Mouse (Mus musculus) A20 (cell line): ENCODE results near the gene Fancc.
"Not testable (repeated sequence)": the region's sequence is repeated elsewhere in the genome, so short reads cannot be mapped to it uniquely, and the experiment has no call there.

Experiments used
- DNase-seq: peaks from one replicate; pipeline ENCODE4 v3.0.0-alpha.2; 2011; ENCODE audit warnings: low read depth, low spot score

Gene Fancc

GRCm38 (mm10) chr13:63353312-63353711 is 143.8 kb downstream of the Fancc start:
- DNase-seq = not testable (repeated sequence)

DNA sequence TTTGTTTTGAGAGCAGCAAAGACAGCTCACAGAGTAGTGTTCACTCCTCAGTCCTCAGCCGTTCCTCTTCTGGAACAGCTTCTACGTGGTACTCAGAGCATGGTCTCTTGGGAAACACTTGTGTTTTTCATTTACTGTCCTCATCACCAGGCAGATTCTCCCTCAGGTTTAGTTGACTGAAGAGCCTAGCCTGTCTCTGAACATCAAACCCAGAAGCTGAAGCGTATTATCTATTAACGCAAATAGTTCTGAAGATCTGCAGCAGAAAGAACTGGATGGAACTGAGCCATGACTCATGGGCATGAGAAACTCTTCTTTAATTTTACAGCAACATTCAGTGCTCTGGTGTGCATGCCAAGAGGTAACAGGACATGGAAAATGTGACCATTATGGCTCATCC is 147.0 kb downstream of the Fancc start:
- no peak for DNase-seq

GRCm38 (mm10) chr13:63347639-63348038 is 149.4 kb downstream of the Fancc start:
- no peak for DNase-seq

DNA sequence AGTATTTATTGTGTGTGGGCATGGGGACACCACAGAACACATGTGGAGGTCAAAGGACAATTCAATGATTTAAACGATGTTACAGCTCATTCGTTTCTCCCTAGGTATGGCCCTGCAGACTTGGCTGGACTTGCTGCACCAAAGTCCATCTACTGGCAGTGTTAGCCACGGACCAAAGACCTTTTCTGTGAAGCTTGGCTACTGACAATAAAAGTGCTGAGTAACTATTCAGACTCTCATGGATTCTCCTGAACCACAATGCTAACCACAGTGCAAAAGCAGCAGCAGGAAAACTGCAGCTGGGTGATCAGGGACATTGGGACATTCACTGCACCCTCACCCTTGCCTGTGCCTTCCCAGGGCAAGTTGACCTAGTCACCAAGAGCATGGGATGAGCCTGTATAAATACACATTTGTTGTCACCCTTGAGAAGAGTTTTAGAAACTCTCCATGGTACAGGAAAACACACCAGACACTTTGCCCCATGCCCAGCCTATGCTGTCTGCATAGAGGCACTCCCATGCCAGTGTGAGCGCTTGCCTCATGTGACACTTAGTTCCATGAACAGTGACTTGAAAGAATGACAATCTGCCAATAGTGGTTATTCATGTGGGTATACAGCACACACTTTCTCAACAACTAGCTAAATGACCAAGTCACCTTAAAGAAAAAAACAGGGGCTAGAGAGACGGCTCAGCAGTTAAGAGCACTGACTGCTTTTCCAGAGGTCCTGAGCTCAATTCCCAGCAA is 151.4 kb downstream of the Fancc start:
- no peak for DNase-seq

- DNase-seq = peak; percentile 62
Observed at GRCm38 (mm10) chr13:63344481-63344880, 152.6 kb downstream of the Fancc start.

DNA sequence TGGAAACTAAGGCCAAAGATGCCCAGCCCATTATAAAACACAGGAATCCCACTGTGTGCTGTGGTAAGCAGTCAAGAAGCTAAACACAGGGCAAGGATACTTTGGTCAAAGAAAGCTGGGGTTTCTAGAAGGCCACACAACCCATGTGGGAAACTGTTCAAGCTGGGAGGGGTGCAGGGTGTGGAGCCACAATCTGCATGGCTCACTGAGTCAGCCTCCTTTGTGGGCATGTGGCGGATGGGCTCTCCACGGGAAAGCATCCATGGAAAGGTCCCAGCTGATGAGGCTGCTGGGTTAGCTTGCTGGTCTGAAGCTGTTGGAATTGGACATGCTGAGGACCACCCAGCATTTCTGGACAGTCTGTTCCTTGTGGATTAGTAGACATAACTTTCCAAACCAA is 154.3 kb downstream of the Fancc start:
- no peak for DNase-seq

DNA sequence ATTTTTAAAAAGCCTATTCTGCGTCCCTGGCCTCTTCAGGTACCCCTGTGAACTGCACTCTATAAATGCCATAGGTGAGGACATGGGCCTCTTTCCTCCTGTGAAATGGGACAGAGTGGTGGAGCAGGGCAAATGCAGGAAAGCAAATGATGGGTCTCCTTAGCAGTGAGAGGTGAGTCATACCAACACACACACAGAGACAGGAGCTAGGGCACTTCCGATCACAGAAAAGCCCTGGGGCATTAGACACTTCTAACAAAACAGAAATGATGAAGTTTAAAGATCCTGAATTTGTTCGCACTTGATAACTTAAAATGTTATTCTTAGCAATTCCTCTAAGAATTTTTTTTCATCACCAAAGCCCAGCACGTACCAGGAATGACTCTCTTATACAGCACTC is 157.1 kb downstream of the Fancc start:
- DNase-seq = no peak

DNA sequence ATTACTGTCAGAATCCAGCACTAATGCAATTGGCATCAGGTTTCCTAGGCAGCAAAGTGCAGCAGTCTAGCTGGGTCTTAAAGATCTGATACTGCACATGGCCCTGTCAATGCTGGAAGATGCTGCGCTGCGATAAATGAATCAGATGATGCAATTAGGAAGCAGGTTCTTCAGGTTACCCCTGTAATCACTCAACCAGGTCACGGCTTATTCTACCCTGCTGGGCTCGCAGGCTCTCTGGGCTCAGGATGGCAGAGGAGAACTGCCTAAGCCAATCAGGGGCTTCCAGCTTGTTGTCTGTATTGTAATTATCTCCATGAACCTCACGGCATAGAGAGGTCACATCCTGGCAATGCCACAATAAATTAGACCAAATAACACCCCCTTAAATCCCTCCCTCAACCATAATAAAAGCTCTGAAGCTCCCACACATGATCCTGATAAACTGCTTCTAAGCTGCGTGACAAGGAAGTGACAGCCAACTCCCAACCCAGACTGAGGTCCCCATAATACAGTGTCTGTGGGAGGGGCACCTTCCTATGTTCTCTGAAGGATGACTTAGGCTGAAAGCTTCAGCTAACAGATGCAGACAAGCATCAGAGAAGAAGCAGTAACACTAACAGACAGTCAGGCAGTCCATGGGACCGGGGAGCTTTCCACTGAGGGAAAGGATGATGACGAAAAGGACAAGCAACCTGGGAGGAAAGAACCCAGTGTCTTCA is 159.7 kb downstream of the Fancc start:
- no peak for DNase-seq

GRCm38 (mm10) chr13:63336335-63336734 is 160.7 kb downstream of the Fancc start:
- DNase-seq = no peak

GRCm38 (mm10) chr13:63335421-63336134 is 161.5 kb downstream of the Fancc start:
- DNase-seq = peak; percentile 49

DNA sequence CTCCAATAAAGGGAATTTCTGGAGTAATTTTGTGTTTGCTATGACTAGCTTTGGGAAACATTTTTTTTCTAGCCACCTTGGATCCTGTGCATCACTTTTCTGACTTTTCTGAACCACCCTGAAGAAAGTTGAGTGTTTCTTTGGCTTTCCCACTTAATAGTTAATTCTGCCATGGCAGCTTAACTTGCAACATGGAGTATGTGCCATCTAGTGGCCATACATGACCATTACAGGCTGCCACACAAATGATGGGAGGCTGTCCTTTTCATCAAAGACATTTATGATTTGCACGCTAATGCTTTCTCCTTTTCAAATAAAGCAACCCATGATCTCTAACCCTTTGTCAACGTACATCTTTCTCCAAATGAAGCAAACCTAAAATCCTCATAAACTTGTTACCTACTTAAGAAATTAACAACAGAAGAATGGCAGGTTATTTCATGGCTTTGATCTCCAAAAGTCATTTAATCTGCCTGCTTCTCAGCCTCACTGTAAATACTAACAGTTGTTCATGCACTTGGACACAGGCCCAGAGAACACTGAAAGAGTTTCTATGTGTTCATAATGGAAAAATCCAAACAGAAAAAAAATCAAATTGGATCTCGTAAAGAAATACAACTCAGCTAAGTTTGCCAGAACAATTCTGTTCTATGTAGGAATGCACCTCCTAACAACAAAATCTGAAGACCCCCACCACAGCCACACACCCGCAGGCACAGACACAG is 164.3 kb downstream of the Fancc start:
- DNase-seq = peak; percentile 64

GRCm38 (mm10) chr13:63331379-63331778 is 165.7 kb downstream of the Fancc start:
- DNase-seq = peak; percentile 39

GRCm38 (mm10) chr13:63330236-63330860 is 166.7 kb downstream of the Fancc start:
- no peak for DNase-seq

GRCm38 (mm10) chr13:63326015-63326414 is 171.1 kb downstream of the Fancc start:
- DNase-seq = no peak

GRCm38 (mm10) chr13:63324978-63325848 is 171.9 kb downstream of the Fancc start:
- DNase-seq = no peak

- DNase-seq = no peak
Observed at GRCm38 (mm10) chr13:63324311-63324710, 172.8 kb downstream of the Fancc start.

- DNase-seq = no peak
Observed at GRCm38 (mm10) chr13:63323286-63324075, 173.6 kb downstream of the Fancc start.

DNA sequence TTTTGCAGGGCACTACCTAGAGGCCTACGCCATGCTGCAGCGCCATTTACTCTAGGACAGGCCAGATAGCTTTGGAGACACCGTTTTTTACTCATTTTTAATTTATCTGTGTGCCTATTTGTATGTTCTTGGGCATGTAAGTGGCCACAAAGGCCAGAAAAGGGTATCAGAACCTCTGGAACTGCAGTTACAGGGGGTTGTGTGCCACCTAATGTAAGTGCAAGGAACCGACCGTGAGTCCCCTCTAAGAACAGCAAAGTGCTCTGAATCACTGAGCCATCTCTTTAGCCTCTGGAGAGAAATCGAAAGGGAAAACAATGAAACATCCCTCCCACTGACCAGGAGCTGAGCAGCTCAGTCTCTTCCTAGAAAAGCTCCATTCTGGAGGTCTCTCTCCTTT is 174.3 kb downstream of the Fancc start:
- no peak for DNase-seq

- no peak for DNase-seq
Observed at GRCm38 (mm10) chr13:63321689-63322088, 175.4 kb downstream of the Fancc start.

DNA sequence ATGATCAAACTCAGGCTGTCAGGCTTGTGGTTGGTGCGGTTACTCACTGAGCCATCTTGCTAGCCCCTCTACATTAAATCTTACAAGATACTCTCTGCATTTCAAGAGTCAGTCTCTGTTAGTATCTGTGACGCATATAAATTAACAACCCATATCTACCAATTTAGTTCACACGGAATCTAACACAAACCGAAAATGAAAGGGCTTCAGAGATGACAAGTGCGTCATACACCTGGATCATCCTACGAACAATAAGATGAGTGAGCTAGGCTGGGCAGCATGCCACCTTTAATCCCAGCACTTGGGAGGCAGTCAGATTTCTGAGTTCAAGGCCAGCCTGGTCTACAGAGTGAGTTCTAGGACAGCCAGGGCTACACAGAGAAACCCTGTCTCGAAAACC is 177.3 kb downstream of the Fancc start:
- DNase-seq = no peak
